Mouse (Mus musculus) CD8-positive naive resting alpha-beta T cell, adult 2 months (primary cell): ENCODE measurements around the gene Adcy4.

Source experiments
- DNase-seq, 2 experiments: peaks; one replicate each; pipeline ENCODE4 v3.0.0; 2022; ENCODE audit warnings: low read depth in 2 of 2, low spot score in 2 of 2

Adcy4 gene

DNA sequence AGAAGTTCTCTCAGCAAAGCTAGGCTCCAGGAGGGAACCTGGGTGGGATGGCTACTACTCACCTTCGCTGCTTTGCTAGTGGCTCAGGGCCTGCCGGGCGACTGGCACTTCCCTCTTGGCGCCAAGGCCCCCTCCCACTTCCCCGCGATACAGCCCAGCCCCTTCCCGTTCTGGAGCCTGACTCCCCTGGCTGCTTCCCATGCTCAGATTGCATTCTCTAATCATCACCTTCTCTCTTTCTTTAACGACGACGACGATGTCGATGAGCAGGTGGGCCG lies at the start of gene Adcy4:
Adcy4 (minus strand) TSS at position 138 of the 278 bp plus-strand sequence.
- DNase-seq: no peak

- no peak for DNase-seq
Measured at GRCm38 (mm10) chr14:55833126-55833525, 49.2 kb upstream of the Adcy4 start.

GRCm38 (mm10) chr14:55830331-55830730 lies 46.4 kb upstream of the Adcy4 start:
- DNase-seq: no peak

GRCm38 (mm10) chr14:55829854-55830253 lies 46.0 kb upstream of the Adcy4 start:
- DNase-seq: no peak

GRCm38 (mm10) chr14:55828716-55829263 lies 44.9 kb upstream of the Adcy4 start:
- no peak for DNase-seq

DNA sequence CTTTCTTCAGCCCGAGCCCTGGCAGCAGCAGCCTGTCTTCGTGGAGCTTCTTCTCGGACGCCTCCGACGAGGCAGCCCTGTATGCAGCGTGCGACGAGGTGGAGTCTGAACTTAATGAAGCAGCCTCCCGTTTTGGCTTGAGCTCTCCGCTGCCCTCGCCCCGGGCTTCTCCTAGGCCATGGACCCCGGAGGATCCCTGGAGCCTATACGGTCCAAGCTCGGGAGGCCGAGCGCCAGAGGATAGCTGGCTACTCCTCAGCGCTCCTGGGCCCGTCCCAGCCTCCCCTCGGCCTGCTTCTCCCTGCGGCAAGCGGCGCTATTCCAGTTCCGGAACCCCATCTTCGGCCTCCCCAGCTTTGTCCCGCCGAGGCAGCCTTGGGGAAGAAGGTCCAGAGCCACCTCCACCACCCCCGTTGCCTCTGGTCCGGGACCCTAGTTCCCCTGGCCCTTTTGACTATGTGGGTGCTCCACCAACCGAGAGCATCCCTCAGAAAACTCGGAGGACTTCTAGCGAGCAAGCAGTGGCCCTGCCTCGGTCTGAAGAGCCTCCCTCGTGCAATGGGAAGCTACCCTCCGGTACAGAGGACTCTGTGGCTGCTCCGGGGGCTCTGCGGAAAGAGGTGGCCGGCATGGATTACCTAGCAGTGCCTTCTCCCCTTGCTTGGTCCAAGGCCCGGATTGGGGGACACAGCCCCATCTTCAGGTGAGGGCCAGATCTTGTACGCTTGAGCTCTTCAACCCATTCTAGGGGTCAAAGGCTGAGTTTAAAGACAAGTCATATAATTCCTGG lies 42.9 kb upstream of the Adcy4 start:
- no peak for DNase-seq

DNA sequence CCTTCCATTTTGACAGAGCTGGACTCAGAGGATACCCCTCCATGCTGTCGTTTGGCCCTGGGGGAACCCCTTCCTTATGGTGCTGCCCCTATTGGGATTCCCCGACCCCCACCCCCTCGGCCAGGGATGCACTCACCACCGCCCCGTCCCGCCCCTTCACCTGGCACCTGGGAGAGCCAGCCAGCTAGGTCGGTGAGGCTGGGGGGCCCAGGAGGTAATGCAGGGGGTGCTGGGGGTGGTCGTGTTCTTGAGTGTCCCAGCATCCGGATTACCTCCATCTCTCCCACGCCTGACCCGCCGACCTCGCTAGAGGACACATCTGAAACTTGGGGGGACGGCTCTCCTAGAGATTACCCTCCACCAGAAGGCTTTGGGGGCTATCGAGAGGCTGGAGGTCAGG lies 42.2 kb upstream of the Adcy4 start:
- no peak for DNase-seq

GRCm38 (mm10) chr14:55825216-55826051 lies 41.5 kb upstream of the Adcy4 start:
- DNase-seq: no peak

GRCm38 (mm10) chr14:55824481-55825215 lies 40.8 kb upstream of the Adcy4 start:
- DNase-seq: no peak

GRCm38 (mm10) chr14:55824001-55824480 lies 40.1 kb upstream of the Adcy4 start:
- peak in 1 of 2 experiments; percentile 0 for DNase-seq

DNA sequence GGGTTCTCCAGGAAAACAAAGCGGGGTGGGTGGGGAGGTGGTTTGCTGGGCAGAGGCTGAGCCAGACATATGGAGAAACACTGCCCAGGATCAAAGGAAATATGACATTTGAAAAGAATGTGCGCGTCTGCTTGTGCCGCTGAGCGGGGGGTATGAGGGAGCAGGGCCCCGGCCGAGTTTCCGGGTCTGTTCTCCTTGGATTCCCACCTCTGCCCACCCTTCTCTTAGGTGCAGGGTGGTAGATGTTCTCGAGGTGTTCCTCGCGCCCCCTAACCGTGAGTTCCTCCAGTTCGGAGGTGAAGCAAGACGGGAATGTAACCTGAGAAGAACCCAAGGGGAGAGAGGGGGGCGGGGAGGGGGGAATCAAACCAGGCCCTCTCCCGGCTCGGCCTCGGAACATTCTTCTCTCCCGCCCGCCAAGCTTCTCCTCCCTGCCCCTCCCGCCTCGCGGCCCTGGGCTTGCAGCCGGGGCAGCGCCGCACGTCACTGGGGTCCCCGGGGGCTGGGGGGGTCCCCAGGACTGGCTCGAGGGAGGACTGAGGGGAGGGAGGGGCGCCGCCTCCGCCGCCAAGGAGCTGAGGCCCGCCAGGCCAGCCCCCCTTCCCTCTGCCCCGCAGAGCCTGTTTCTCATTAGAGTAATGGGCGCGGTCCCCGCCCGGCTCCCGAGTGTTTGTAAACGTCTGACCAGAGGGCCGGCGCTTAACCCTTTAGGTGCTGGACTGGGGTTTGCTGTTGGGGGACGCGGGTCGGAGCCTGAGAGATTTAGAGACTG lies 39.3 kb upstream of the Adcy4 start, which contains the start of gene Nfatc4:
Nfatc4 (plus strand) TSS at position 154 of the 772 bp plus-strand sequence.
- DNase-seq: no peak

DNA sequence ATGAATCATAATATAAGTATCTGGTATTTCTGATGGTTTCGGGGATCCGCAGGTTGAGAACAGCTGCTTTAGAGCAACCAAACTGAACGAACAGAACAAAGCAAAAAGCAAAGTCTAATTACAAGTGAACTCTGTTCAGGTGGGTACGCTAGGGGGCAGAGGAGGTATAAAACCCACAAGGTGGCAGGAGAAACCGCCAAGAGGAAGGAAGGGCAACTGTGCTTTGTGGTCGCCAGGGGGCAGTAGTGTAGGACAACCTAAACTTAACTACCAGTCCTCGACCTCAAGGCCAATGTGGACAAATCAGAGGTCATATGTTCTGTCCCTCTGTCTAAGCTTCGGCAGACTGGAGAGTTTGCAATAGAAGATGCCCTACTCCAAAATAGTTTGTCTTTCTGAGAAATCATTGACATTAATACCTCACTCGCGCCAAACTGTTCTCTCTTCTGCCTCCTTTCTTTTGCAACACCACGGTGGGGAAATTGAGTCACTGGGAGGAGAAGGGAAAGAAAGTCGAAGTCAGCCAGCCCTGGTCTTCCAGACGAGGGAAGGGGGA lies 38.6 kb upstream of the Adcy4 start:
- DNase-seq: peak; percentile 69 to 72

DNA sequence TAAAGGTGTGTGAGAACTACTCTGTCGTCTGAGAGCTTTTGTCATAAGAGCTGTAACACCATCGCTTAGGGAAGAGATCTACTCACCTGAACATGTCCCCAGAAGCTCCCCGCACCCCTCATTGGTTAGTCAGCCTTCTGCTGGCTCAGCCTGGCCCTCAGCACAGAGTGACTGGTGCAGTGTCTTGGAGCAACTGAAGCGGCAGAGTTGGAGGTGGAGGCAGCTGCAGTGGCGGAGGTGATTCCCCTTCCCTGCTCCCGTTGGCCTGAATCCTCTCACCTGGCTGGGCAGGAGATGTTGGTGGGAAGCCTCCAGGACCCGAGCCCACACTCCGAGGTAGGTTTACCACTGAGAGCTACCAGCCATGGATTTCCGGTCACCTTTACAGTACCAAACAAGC lies 36.7 kb upstream of the Adcy4 start:
- DNase-seq: no peak

DNA sequence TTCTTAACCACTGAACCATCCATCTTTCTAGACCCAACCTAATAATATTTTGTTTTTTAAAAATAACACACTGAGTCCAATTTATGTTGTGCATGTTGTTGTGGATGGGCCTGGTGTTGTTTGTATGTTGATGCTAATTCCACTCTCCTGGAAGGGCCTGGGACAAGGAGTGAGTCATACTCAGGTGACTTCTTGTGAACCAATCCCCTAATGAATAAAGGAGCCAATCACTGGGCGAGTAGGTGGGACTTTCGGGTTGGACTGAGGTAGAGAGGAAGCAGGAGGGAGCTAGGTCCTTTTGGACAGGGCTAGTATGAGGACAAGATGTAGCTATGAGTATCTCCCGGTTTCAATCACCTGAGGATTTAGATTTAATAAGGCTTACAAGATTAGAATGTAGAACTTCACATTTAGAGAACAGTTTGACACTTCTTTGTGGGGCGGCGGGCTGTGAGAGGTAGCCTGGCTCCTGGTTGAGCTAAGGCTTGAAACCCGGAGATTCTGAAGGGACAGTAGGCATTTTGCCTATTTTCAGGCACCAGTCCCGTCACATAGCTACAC lies 36.0 kb upstream of the Adcy4 start:
- no peak for DNase-seq

- no peak for DNase-seq
Measured at GRCm38 (mm10) chr14:55815310-55815751, 31.4 kb upstream of the Adcy4 start.

DNA sequence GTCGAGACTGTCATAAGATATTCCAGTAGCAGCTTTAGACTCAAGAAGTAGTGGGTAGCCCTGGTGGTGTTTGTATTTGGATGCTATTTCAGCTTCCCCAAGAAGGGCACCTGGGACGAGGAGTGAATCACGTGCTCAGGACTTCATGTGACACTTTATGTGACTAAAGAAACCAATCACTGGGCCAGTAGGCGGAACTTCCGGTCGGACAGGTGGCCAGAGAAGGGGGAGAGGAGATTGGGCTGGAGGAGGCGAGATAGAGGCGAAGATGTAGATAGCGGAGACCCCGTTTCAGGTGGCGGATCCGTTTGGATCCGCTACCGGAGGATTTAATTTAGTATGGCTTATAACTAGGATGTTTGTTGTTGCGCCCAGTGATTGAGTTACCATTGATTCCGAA lies 31.0 kb upstream of the Adcy4 start:
- DNase-seq: no peak

DNA sequence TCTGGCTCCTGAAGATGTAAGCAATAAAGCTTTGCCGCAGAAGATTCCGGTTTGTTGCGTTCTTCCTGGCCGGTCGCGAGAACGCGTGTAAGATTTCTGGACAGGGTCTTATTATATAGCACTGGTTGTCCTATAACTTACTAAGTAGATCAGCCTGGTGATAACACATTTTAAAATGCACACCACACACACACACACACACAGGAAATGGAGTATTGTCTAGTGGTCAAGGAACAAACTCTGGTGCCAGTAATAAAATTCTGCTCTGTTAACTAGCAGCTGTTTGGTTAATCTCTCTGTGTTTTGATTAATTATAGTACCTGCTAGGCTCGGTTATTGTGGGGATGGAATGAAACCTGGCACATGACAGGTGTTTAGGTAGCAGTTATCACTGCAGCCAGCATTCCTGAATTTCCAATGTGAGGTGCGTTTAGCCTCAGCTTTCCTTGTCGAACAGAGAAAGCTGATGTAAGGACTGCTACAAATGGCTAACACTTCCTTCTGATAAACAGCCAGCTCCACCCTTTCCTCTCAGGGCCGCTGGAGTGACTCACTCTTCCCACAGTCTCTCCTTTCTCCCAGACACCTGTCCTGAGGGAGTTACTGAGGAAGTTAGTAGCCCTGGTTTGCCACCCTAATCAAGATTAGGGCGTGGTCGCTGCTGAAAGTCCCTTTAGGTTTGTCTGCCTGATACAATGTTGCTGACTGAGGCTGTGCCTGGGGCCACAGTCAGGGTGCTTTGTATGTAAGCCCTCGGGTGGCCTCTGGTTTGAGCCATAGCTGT lies 11.7 kb upstream of the Adcy4 start:
- no peak for DNase-seq

DNA sequence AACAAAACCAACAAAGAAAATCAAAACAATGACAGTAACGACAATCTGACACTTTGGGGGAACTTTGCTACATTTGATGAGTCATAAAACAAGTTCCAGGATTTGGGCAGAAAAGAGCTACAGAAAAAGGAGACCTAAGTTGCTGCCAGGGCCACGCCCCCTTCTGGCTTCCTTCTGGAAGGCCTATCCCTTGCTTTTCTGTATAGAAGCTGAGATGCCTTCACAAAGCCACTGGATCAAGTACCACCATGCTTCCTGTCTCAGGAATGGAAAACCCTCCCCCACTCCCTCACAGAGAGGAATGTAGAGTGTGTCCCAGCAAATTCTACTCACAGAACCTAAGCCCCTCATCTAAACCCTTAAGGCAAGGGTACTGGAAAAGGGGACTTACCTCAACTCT lies 10.1 kb upstream of the Adcy4 start:
- no peak for DNase-seq

- no peak for DNase-seq
Measured at GRCm38 (mm10) chr14:55793461-55793860, 9.6 kb upstream of the Adcy4 start.
